Mouse (Mus musculus) megakaryocyte, embryonic 14.5 days (primary cell): Measurements from ENCODE around the gene Dnajb13. TPM values are rescaled to one million over a fixed set of nuclear protein-coding genes. Genes with fewer than 3 reads are reported as not detected.
"Not testable (repeated sequence)": the region's sequence is repeated elsewhere in the genome, so short reads cannot be mapped to it uniquely, and the experiment has no call there.

Experiments used
- H3K27me3 ChIP-seq: replicated peaks from 2 replicates; pipeline ENCODE3; 2012; ENCODE audit warnings: inconsistent platforms
- H3K36me3 ChIP-seq: replicated peaks from 2 replicates; pipeline ENCODE3; 2012; ENCODE audit warnings: low read length, inconsistent platforms, mixed read lengths
- H3K4me1 ChIP-seq: 2 replicates; pipeline ENCODE4 v1.6.1; 2012; ENCODE audit warnings: inconsistent platforms
- H3K4me3 ChIP-seq: replicated peaks from 2 replicates; pipeline ENCODE3; 2012; ENCODE audit warnings: moderate library complexity, mild to moderate bottlenecking, inconsistent platforms
- H3K9me3 ChIP-seq: 2 replicates; pipeline ENCODE4 v1.6.1; 2012; ENCODE audit warnings: inconsistent platforms
- FLI1 ChIP-seq: IDR thresholded peaks from 2 replicates; pipeline ENCODE4 v1.6.1; 2012; ENCODE audit warnings: low read length, inconsistent platforms, mixed read lengths
- GATA1 ChIP-seq: IDR thresholded peaks from 3 replicates; pipeline ENCODE4 v1.6.1; 2012; ENCODE audit warnings: mixed read lengths, low read length, inconsistent platforms, borderline replicate concordance
- polyA plus RNA-seq: library from polyadenylated mRNA; stranded (reverse); fragments of >175 nt; gene quantifications from 2 replicates; pipeline ENCODE4 v1.2.3, GENCODE M21; 2012; ENCODE audit warnings: low replicate concordance; ENCODE audit not compliant: insufficient read depth

The Dnajb13 gene
- polyA plus RNA-seq, 1 experiment: not detected

GRCm38 (mm10) chr7:100493117-100493483, 21.7 kb downstream of the Dnajb13 start, which contains the start of gene Ucp2:
Gene Ucp2 (plus strand): TSS chr7:100493337.
- H3K9me3 ChIP-seq: no peaks in the 10 kb centered on the region
- H3K4me1 ChIP-seq: peaks cover 54% of the 10 kb centered on the region
- H3K4me3 ChIP-seq: peak within 1 kb of the TSS; percentile 94
- peaks cover 42% of the 10 kb centered on the region for H3K36me3 ChIP-seq
- H3K27me3 ChIP-seq: peaks cover 2% of the 10 kb centered on the region
- TF ChIP-seq FLI1: no peak
- no peak for TF ChIP-seq GATA1

GRCm38 (mm10) chr7:100492391-100493116, 22.2 kb downstream of the Dnajb13 start:
- TF ChIP-seq GATA1 (no peak), FLI1 (no peak)
- Histone ChIP-seq H3K4me3 (peak overlapping the region; percentile 94), H3K27me3 (peaks cover 2% of the 10 kb centered on the region), H3K4me1 (peaks cover 49% of the 10 kb centered on the region), H3K9me3 (no peaks in the 10 kb centered on the region), H3K36me3 (peaks cover 37% of the 10 kb centered on the region)

- TF ChIP-seq FLI1 (no peak), GATA1 (no peak)
- peaks cover 26% of the 10 kb centered on the region for H3K4me1 ChIP-seq
- no peak overlapping the region for H3K4me3 ChIP-seq
- H3K36me3 ChIP-seq: no peaks in the 10 kb centered on the region
- H3K9me3 ChIP-seq: no peaks in the 10 kb centered on the region
- peaks cover 2% of the 10 kb centered on the region for H3K27me3 ChIP-seq
Observed at GRCm38 (mm10) chr7:100488474-100489048, 26.2 kb downstream of the Dnajb13 start.

- peaks cover 2% of the 10 kb centered on the region for H3K27me3 ChIP-seq
- no peak overlapping the region for H3K4me3 ChIP-seq
- TF ChIP-seq FLI1 (no peak), GATA1 (no peak)
- no peaks in the 10 kb centered on the region for H3K9me3 ChIP-seq
- no peaks in the 10 kb centered on the region for H3K36me3 ChIP-seq
- H3K4me1 ChIP-seq: peaks cover 24% of the 10 kb centered on the region
Observed at GRCm38 (mm10) chr7:100487301-100487700, 27.5 kb downstream of the Dnajb13 start.

- Histone ChIP-seq H3K4me1 (peaks cover 33% of the 10 kb centered on the region), H3K4me3 (no peak overlapping the region), H3K36me3 (no peaks in the 10 kb centered on the region), H3K9me3 (no peaks in the 10 kb centered on the region), H3K27me3 (peaks cover 14% of the 10 kb centered on the region)
- TF ChIP-seq FLI1 (no peak), GATA1 (no peak)
Observed at GRCm38 (mm10) chr7:100484493-100484892, 30.3 kb downstream of the Dnajb13 start.

GRCm38 (mm10) chr7:100482046-100482445, 32.7 kb downstream of the Dnajb13 start:
- H3K9me3 ChIP-seq, H3K36me3 ChIP-seq, H3K4me3 ChIP-seq: not testable (repeated sequence)
- Histone ChIP-seq H3K4me1 (peaks cover 28% of the 10 kb centered on the region), H3K27me3 (peaks cover 22% of the 10 kb centered on the region)

GRCm38 (mm10) chr7:100480175-100480574, 34.6 kb downstream of the Dnajb13 start:
- Histone ChIP-seq H3K9me3 (no peaks in the 10 kb centered on the region), H3K36me3 (no peaks in the 10 kb centered on the region), H3K4me3 (no peak overlapping the region), H3K27me3 (peaks cover 27% of the 10 kb centered on the region), H3K4me1 (peaks cover 24% of the 10 kb centered on the region)
- TF ChIP-seq FLI1: no peak
- no peak for TF ChIP-seq GATA1

GRCm38 (mm10) chr7:100479823-100480164, 35.0 kb downstream of the Dnajb13 start:
- H3K4me1 ChIP-seq: peaks cover 26% of the 10 kb centered on the region

GRCm38 (mm10) chr7:100479100-100479822, 35.5 kb downstream of the Dnajb13 start:
- H3K4me3 ChIP-seq: no peak overlapping the region
- H3K36me3 ChIP-seq: no peaks in the 10 kb centered on the region
- H3K27me3 ChIP-seq: peaks cover 27% of the 10 kb centered on the region
- TF ChIP-seq FLI1 (no peak), GATA1 (no peak)
- peaks cover 25% of the 10 kb centered on the region for H3K4me1 ChIP-seq
- H3K9me3 ChIP-seq: no peaks in the 10 kb centered on the region

More at GRCm38 (mm10) chr7:100479823-100480164, 35.0 kb downstream of the Dnajb13 start:
- no peak overlapping the region for H3K4me3 ChIP-seq
- TF ChIP-seq GATA1 (no peak), FLI1 (no peak)
- no peaks in the 10 kb centered on the region for H3K36me3 ChIP-seq
- H3K27me3 ChIP-seq: peaks cover 27% of the 10 kb centered on the region
- H3K9me3 ChIP-seq: no peaks in the 10 kb centered on the region

GRCm38 (mm10) chr7:100474680-100475079, 40.1 kb downstream of the Dnajb13 start:
- Histone ChIP-seq H3K36me3 (peaks cover 16% of the 10 kb centered on the region), H3K4me3 (no peak overlapping the region), H3K27me3 (peaks cover 17% of the 10 kb centered on the region), H3K9me3 (no peaks in the 10 kb centered on the region), H3K4me1 (peaks cover 26% of the 10 kb centered on the region)
- no peak for TF ChIP-seq FLI1
- TF ChIP-seq GATA1: no peak
